Mouse (Mus musculus) hematopoietic stem cell, adult 5-6 weeks (primary cell): ENCODE measurements at regions not wholly inside any gene's neighbourhood (a gene's known extent, or its start where the extent isn't known, plus 50 kb on each side); places are given as distances from the start of the nearest gene placed in this dataset.
"Not testable (repeated sequence)": the region's sequence is repeated elsewhere in the genome, so short reads cannot be mapped to it uniquely, and the experiment has no call there.

ENCODE experiments used
- ATAC-seq, 2 experiments: fragments of 125-278 bp in 1 of 2; replicated peaks in 1 of 2; 2 replicates each; pipeline ENCODE4 v1.8.0; 2016 to 2017; ENCODE audit warnings: inconsistent platforms in 2 of 2, mild to moderate bottlenecking in 2 of 2, moderate number of reproducible peaks in 2 of 2, low read depth in 1 of 2, moderate TSS enrichment in 1 of 2; ENCODE audit not compliant: low FRiP score in 2 of 2, poor library complexity in 2 of 2, severe bottlenecking in 2 of 2, insufficient read depth in 1 of 2, low TSS enrichment in 1 of 2

GRCm38 (mm10) chr13:45130516-45131249, 52.2 kb downstream of the Gm9817 start:
- no peak for ATAC-seq

DNA sequence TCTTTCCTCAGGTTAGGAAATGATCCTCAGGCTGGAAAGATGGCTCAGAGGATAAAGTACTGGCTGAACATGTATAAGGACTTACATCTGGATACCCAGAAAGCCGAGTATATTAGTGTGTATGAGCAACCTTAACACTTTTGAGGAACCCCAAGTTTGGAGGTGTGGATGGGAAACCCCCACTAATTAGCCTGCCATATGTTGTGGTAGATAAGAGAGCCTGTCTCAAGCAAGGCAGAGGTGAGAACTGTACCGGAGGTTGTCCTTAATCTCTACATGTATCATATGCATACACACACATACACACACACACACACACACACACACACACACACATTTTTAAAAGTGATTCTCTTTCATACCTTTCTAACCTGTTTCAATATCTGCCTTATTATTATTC, 62.1 kb downstream of the Gm9817 start:
- ATAC-seq, result peak; percentile 76 to 83; a peak in 3 of 4 replicates

DNA sequence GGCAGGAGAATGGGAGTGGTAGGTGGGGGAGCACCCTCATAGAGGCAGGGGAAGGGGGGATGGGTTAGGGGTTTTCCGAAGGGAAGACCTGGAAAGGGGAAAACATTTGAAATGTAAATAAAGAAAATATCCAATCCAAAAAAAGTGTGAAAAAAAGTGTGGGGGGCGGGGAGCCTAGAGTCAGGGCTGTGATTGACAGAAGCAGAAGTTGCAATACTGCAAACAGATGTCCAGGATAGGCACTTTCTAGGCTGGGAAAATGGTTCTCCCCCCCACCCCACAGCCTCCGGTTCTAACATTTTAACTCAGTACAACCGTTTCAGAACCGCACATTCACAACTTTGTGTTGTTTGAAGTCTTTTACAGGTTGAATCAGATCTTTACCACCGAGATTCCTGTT, 66.6 kb downstream of the Gm9817 start:
- ATAC-seq, result peak; percentile 75 to 80

GRCm38 (mm10) chr13:45156223-45156622, 77.7 kb downstream of the Gm9817 start:
- ATAC-seq, result peak; percentile 42 to 74

DNA sequence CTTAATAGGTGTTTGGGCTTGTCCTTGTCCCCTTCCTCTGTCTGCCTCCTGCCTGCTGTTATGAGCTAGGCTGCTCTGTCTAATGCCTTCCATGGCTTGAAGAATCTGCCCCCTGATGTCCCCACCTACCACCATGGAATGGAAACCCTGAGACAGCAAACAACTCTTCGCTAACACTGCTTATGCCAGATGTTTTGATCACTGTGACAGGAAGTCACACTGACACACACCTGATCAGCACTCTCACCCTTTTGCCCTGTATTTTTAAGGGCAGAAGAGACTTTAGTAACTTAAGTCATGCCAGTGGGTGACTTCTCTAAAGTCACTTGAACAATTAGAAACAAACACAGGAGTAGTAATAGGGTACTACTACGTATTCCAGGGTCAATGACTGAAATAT, 78.5 kb downstream of the Gm9817 start:
- ATAC-seq, result no peak

GRCm38 (mm10) chr13:45160281-45160680, 81.8 kb downstream of the Gm9817 start:
- ATAC-seq, result no peak

DNA sequence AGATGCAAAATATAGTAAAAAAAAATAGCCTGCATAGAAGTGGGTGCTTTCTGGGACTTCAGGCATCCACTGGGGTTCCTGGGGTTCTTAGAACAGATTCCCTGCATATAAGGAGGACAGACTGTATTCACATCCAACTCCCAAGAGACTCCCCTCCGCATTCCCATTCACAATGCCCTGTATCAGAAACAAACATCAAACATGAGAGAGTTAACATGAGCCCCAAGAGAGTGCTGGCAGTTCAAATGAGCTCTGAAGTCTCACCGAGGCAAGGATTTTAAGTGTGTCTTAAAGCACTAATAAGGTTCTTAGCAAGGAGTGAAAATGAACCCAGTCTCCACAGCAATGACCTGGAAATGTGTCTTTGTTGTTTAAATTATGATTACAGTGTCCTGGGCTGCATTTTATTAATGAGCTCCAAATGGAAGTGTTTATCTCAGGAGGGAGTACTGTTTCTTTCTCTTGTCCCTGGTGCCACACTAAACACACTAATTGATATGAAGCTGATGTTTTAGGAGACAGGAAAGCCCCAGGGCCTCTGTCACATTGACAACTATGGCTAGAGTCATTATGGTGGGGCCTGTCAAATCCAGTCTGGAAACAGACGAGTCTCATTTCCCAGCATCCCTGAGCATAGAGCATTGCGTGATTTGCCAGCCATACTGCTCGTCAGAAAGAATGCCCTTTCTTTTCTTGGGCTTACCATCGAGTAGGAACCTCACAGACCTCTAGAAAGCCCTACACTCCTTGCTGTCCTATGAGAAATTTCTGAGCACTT, 85.7 kb downstream of the Gm9817 start:
- ATAC-seq, result no peak

DNA sequence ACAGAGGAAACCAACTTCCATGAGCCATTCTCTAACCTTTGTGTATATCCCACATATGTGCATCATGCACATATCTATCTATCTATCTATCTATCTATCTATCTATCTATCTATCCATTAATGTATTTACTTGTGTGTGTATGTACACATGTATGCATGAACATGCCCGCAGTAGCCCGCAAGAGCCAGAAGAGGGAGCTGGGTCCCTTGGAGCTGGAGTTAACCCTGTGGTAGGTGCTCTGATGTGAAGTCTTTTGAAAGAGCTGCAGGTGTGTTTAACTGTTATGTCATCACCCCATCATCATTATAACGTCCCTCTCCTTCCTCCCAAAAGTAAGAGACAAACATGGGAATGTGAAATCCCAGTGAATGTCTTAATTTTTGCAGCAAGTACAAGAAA, 86.7 kb downstream of the Gm9817 start:
- no peak for ATAC-seq

DNA sequence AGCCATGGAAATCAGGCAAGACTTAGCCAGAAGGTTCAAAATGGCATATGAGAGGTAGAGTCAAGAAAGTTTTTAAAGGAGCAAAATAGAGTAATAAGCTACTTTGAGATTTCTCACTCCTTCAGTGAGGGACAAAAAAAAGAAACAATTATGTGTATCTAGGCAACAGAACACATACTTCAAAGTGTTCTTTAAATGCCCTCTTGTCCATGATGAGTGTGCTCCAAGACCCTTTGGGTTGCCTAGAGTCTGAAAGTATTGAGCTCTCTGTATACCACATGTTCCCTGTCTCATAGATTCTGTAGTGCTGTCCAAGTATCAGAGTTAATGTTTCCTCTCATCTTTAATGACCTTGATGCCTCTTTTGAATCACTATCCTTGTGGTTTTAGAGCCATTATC, 91.2 kb downstream of the Gm9817 start:
- ATAC-seq, result no peak

- ATAC-seq, result no peak
These were observed 94.6 kb downstream of the Gm9817 start for GRCm38 (mm10) chr13:45173139-45173538.

GRCm38 (mm10) chr13:45175711-45176205, 97.3 kb downstream of the Gm9817 start:
- ATAC-seq, result not testable (repeated sequence)

DNA sequence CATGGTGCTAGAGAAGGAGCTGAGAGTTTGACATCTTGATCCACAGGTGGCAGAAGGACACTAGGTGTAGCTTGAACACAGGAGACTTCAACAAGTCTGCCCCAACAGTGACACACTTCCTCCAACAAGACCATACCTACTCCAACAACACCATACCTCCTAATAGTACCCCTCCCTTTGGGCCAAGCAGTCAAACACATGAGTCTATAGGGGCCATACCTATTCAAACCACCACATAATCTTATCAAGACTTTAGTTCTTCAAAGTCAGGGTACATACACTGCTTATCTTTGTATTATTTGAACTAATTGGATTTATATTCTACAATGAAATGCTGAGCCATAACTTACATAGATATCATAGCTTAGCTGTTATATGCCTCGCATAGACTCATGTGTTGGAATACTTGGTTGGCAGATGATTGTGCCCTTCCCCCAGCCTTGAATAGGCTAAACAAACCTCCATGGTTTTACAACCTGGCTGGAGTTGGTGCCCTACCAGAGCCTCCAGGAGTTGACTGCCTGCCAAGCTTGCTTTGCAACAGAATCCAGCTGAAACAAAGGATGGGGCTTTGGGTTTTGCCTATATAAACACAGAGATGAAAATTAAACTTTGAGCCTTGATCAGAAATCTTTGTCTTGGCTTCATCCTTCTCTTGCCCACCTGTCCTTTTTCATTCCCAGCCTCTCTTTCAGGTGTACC, 103.2 kb downstream of the Gm9817 start:
- no peak for ATAC-seq

DNA sequence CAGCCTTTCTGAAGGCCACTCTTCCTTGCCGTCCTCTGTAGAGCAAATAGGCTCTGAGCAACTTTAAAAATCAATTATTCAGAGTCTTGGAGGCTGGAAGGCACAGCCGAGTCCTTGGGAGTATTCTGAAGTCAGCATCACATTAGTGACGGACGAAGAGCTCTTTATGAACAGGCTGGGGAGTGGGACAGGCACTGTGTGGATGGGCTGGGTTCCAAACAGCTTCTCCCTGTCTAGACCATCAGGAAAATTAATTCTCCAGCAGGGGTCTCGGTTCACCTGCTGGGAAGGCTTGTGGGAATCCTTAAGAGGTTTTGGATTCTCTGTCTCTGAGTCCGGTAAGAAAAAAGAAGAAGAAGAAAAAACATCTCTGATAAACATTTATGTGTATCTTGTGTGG, 110.9 kb downstream of the Gm9817 start:
- no peak for ATAC-seq

DNA sequence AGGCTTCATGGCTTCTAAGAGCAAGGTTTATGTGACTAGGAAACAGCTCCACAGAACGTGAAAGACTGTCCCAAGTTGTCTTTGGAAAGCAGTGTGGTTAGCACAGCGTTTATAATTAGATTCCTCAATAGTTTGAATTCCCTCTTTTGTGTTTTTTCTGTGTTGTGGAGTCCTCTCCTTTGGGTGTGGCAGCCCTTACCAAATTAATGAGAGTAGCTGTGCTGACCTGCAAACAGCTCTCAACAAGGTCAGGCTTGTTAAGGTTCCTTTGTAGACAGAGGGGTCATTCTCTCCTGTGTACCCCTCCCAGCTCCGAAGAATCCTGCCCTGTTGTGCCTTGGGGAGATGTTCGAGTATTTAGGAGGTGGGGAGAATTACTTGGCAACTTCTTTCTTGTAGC, 111.7 kb downstream of the Gm9817 start:
- ATAC-seq, result no peak

GRCm38 (mm10) chr13:45192079-45192478, 113.6 kb downstream of the Gm9817 start:
- ATAC-seq, result no peak

DNA sequence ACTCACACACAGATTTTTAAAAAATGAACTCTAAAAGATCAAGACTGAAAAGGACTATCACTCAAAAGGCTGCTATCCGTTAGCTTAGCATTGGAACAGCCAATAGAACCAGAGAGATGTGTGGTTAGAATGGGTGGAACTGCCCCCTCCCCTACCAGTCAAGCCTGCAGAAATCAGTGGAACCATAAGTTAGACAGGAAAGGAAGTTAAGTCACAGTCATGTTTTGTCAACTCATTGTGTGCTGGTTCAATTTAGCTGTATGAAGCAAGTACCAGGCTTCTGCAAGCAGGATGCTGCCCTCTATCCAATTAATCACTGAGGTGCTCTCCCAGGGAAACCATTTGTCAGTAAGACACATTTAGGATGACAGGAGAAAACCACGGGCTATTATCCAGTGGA, 117.1 kb downstream of the Gm9817 start:
- ATAC-seq, result peak; percentile 97 to 98

DNA sequence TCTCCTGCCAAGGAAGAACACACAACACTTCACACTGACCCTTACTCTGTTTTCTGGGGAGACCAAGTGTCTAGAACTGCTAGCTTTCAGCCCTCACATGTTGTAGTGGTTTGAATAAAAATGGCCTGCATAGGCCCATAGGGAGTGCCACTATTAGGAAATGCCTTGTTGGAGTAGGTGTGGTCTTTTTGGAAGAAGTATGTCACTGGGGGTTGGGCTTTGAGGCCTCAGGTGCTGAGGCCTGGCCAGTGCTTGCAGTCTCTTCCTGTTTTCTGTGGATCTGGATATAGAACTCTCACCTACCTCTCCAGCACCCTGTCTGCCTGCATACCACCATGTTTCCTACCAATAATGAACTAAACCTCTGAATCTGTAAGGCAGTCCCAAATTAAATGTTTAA, 117.9 kb downstream of the Gm9817 start:
- no peak for ATAC-seq

GRCm38 (mm10) chr13:45200511-45201120, 122.1 kb downstream of the Gm9817 start:
- no peak for ATAC-seq
